Mouse (Mus musculus) embryonic fibroblast, embryonic 13.5 days (primary cell): ENCODE measurements around the gene Gabra5. TPM values are rescaled to one million over a fixed set of nuclear protein-coding genes. Genes with fewer than 3 reads are reported as not detected.

Source experiments
- H3K27ac ChIP-seq: 2 replicates; pipeline ENCODE4 v1.5.1; 2012; ENCODE audit warnings: low read length, control low read depth, inconsistent platforms; ENCODE audit not compliant: insufficient read depth
- H3K4me1 ChIP-seq: 2 replicates; pipeline ENCODE4 v1.6.1; 2011; ENCODE audit warnings: low read length; ENCODE audit not compliant: control insufficient read depth, insufficient read depth
- H3K4me3 ChIP-seq: 2 replicates; pipeline ENCODE4 v1.5.1; 2011; ENCODE audit warnings: mild to moderate bottlenecking, control low read depth, low read length; ENCODE audit not compliant: insufficient read depth
- CTCF ChIP-seq: IDR thresholded peaks from 2 replicates; pipeline ENCODE4 v1.5.1; 2011; ENCODE audit warnings: mild to moderate bottlenecking, control low read depth, low read length, moderate library complexity, borderline replicate concordance; ENCODE audit not compliant: insufficient read depth
- POLR2A ChIP-seq: IDR thresholded peaks from 2 replicates; pipeline ENCODE4 v1.6.1; 2011; ENCODE audit warnings: low read depth, mild to moderate bottlenecking, control low read depth, low read length, moderate library complexity
- polyA plus RNA-seq: library from polyadenylated mRNA; stranded (reverse); fragments of >200 nt; gene quantifications from 2 replicates; pipeline ENCODE4 v1.2.4, GENCODE M21; 2011; ENCODE audit warnings: low read depth; ENCODE audit not compliant: missing spikeins, insufficient read length

The Gabra5 gene
- polyA plus RNA-seq, 1 experiment = not detected

- Histone ChIP-seq H3K4me3 (no peak overlapping the region), H3K27ac (no peak overlapping the region), H3K4me1 (no peaks in the 10 kb centered on the region)
- TF ChIP-seq CTCF (no peak), POLR2A (no peak)
Observed at GRCm38 (mm10) chr7:57390046-57390445, 119.8 kb downstream of the Gabra5 start.

- Histone ChIP-seq H3K27ac (no peak overlapping the region), H3K4me1 (no peaks in the 10 kb centered on the region), H3K4me3 (no peak overlapping the region)
- TF ChIP-seq POLR2A = no peak
- TF ChIP-seq CTCF = no peak
Observed at GRCm38 (mm10) chr7:57387341-57387654, 122.6 kb downstream of the Gabra5 start.

GRCm38 (mm10) chr7:57386517-57387340 is 123.1 kb downstream of the Gabra5 start, which contains the start of gene Gabrg3:
Gene Gabrg3, minus strand, starts transcription at chr7:57387188.
- no peak within 1 kb of the TSS; the same call in 1 of the 2 replicates for H3K4me3 ChIP-seq

GRCm38 (mm10) chr7:57384112-57384511 is 125.7 kb downstream of the Gabra5 start:
- TF ChIP-seq CTCF (no peak), POLR2A (no peak)
- Histone ChIP-seq H3K4me3 (no peak overlapping the region), H3K4me1 (no peaks in the 10 kb centered on the region), H3K27ac (no peak overlapping the region)

More at GRCm38 (mm10) chr7:57386517-57387340, 123.1 kb downstream of the Gabra5 start, which contains the start of gene Gabrg3:
- TF ChIP-seq POLR2A (no peak), CTCF (no peak)
- H3K27ac ChIP-seq = no peak within 1 kb of the TSS
- H3K4me1 ChIP-seq = no peaks in the 10 kb centered on the region

- Histone ChIP-seq H3K27ac (no peak overlapping the region), H3K4me1 (no peaks in the 10 kb centered on the region), H3K4me3 (no peak overlapping the region)
- no peak for TF ChIP-seq CTCF
- no peak for TF ChIP-seq POLR2A
Observed at GRCm38 (mm10) chr7:57366013-57366390, 143.9 kb downstream of the Gabra5 start.

GRCm38 (mm10) chr7:57365134-57366012 is 144.5 kb downstream of the Gabra5 start:
- Histone ChIP-seq H3K27ac (no peak overlapping the region), H3K4me3 (no peak overlapping the region), H3K4me1 (no peaks in the 10 kb centered on the region)
- no peak for TF ChIP-seq CTCF
- TF ChIP-seq POLR2A = no peak

GRCm38 (mm10) chr7:57363812-57364211 is 146.0 kb downstream of the Gabra5 start:
- H3K4me1 ChIP-seq = no peaks in the 10 kb centered on the region
- H3K4me3 ChIP-seq = no peak overlapping the region
- no peak for TF ChIP-seq POLR2A
- no peak for TF ChIP-seq CTCF

GRCm38 (mm10) chr7:57357871-57358540 is 151.9 kb downstream of the Gabra5 start:
- Histone ChIP-seq H3K27ac (no peak overlapping the region), H3K4me1 (no peaks in the 10 kb centered on the region), H3K4me3 (no peak overlapping the region)
- TF ChIP-seq POLR2A = no peak
- no peak for TF ChIP-seq CTCF

More at GRCm38 (mm10) chr7:57363812-57364211, 146.0 kb downstream of the Gabra5 start:
- no peak overlapping the region for H3K27ac ChIP-seq

Other genes with a start within 250 kb of the Gabra5 start
- not detected in 2 replicates for gene Gabrg3, start 122.9 kb downstream of the Gabra5 start, polyA plus RNA-seq
- 1.4 and 3.4 TPM in 2 replicates for gene Gabrb3, start 90.4 kb downstream of the Gabra5 start, polyA plus RNA-seq